Mouse (Mus musculus): Measurements from ENCODE around the gene Olfr1395.
"Not testable (repeated sequence)": the region's sequence is repeated elsewhere in the genome, so short reads cannot be mapped to it uniquely, and the experiment has no call there.

Gene Olfr1395

DNA sequence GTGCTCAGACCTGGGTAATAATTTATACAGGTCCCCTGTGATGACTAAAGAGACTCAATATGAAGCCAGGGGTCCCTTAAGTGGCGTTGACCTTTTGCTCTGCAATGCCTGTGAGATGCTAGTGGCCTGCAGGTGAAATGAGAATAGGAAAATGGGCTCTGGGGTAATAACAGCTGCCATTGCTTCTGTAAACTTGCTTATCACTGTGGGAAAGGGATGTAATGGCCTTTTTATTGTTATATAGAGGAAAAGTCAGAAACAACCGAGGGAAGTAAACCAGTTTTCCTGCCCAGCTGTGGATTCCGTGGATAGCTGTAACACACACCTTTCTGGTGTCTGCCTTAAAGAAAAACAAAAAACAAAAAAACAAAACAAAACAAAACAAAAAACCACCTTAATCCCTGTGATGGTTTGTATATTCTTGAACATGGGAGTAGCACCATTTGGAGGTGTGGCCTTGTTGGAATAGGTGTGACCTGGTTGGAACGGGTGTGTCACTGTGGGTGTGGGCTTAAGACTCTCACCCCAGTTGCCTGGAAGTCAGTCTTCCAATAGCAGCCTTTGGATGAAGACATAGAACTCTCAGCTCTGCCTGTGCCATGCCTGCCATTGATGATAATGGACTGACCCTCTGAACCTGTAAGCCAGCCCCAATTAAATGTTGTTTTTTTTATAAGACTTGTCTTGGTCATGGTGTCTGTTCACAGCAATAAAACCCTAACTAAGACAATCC lies 34.1 kb downstream of the Olfr1395 start:
- not testable (repeated sequence) for DNase-seq

DNA sequence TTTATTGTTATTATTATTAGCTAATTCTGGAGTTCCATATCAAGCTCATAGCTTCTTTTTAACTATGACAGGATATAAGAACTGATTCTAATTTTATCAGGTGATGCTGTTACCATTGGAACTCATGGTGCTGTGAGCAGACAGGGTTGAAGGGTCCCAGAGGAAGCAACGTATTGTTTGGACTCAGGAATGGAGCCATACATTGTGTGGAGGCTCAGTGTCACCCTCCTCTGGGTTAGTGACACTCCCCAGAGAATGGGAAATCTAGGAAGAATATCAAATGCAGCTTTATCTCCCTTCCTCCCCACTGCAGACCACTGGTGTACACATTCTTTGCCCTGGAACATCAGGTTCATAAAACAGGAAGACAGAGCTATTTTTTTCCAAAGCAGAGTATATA lies 41.1 kb downstream of the Olfr1395 start:
- DNase-seq: no peak

DNA sequence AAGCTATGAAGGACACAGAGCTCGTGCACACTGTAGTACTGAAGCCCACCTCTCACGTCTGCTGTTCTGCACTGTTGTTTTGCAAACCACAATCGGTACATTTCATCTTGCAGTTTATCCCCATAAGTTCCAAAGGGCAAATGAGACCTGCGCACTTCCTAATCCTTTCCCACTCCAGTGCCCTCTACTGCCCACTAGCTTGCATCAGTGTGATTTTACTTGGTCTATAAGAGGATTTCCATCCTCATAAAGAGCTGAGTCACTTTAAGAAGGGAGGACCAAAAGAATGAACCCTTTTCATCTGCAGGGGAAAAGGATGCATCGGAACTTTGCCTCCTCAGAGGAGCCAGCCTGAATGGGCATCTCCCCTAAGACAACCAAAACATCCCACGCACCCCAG lies 44.4 kb downstream of the Olfr1395 start:
- DNase-seq: no peak

DNA sequence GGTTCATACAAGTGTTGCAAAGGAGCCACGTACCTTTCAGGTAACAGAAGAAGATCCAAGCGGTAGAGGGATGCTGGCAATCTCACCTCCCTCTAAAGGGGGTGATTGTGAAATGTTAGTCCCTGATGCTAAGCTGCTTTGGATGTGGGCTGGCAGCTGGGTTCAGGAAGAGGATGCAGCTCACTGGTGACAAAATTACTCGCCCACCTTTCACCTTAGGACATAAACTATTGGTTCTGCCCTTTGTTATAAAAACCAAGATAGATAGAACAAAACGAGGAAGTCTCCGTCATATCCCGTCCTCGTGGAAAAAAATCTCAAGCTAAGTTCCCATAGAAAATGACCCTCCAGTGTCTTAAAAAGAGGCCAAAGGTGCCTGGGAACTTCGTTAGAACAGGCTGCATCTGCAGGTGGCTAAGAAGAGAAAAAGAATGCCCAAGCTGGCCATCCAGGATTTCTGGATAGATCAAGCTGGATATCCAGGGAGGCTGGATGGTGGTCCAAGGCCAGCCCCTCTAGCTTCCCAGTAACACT lies 44.9 kb downstream of the Olfr1395 start, which contains the start of gene Btnl9:
Gene Btnl9, minus strand, starts transcription at position 205 of the 534 bp plus-strand sequence.
- DNase-seq: no peak

DNA sequence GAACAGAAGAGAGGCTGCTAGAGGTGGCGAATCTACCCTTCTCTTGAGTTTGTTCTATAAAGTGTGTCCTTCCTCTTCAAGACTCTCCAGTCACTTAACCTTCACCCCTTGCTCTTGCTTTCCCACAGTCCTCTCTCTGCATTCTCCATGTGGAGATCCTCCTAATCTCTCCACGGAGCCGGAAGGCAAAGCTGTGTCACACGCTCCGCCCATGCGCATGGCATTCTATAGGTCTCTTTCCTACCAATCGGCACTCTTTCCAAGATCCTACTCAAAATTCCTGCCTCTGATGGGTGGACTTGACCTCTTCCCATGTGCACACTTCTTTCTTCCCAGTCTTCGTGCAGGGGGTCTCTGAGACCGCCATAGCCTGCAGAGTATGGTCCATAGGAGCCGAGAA lies 45.6 kb downstream of the Olfr1395 start:
- no peak for DNase-seq

DNA sequence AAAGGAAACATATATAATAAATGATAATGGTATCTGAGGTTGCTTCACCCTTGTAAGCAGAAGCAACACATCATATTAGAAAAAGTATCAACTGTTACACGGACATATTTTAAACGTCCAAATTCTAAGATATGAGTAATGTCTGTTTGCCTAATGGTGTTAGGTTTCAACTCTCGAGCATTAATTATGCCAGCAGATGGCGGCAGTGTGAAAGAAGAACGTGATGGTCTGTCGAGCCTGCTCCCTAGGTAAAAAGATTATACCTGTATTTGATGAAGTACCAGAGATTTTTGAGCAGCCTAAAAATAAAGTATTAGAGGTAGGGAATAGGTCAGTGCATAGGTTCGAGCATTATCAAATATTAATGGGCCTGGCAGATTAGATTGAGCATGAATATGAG lies 47.7 kb downstream of the Olfr1395 start:
- peak; percentile 51 for DNase-seq

DNA sequence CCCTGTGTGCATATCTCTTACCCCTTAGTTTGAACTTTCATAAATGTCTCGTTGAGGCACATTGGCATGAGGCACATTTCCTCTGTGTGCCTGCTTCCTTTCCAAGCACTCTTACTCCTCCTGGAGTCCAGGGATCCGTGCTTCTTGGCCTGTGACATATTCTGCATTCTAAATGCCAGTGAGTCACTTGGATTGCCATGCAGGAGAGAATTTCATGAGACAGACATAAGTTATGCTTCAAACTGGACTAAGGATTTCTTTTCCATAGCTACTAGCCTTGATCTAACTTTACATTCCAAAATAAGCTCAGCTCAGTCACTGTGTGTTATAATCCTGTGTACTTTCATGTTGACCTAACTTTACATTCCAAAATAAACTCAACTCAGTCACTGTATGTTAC lies 49.0 kb downstream of the Olfr1395 start:
- no peak for DNase-seq

DNA sequence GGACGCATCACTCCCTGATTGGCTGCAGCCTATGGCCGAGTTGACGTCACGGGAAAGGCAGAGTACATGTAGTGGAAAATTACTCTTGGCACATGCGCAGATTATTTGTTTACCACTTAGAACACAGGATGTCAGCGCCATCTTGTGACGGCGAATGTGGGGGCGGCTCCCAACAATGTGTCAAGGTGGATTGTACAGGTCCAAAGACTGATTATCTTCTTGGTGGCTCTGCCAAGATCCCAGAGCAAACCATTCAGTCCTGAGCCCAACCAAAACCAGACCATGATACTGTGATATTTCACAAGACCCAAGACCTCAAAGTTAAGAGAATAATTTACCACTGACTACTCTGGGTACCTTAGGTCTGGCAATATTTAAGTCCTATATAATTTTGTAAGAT lies 52.7 kb downstream of the Olfr1395 start:
- DNase-seq: not testable (repeated sequence)

DNA sequence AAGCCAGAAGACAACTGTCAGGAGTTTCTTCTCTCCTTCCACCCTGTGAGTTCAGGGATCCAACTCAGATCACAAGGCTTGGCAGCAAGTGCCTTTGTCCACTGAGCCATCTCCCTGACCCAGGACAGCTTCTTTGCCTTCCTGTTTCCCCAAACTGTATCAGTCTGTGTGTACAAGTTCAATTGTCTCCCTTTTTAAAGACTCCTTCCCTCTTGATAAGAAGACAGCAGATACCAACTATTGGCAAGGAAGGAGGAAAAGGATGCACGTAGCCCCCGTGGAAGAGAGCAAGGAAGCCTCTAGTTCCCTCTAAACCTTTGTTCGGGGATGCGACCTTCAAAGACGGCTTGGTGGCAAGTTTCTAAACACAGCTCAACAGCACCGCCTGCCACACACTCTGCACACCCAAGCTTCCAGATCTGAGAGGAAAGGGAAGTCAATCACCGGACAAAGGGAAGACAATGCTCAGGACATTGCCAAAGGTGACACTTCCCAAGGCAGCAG lies 53.8 kb downstream of the Olfr1395 start:
- DNase-seq: no peak

Data from right cerebral cortex, postnatal 4 days (tissue).